Mouse (Mus musculus): ENCODE results near the gene Ptp4a2. TPM values are rescaled to one million over a fixed set of nuclear protein-coding genes. Genes with fewer than 3 reads are reported as not detected.

Ptp4a2 gene
- polyA plus RNA-seq, 1 experiment from 2014 or later, result 198 TPM

GRCm38 (mm10) chr4:129821087-129821616 lies 10.1 kb downstream of the Ptp4a2 start:
- peak overlapping the region; percentile 81 for H3K4me2 ChIP-seq (ENCODE audit: low read depth, low read length)
- H3K4me1 ChIP-seq (ENCODE audit: insufficient read depth), result peaks cover 44% of the 10 kb centered on the region
- DNase-seq, result no peak
- WGBS (ENCODE audit: insufficient replicate concordance), result under 1% methylated on average over 16 of the region's 16 CpGs
- H3K9me3 ChIP-seq (ENCODE audit: low read length), result no peaks in the 10 kb centered on the region
- H3K4me3 ChIP-seq (ENCODE audit: low read depth, low read length), result peak overlapping the region; percentile 70
- no peak for TF ChIP-seq CTCF (IDR thresholded peaks at IDR 0.05; ENCODE audit: low read depth)
- TF ChIP-seq EP300 (IDR thresholded peaks at IDR 0.05; ENCODE audit: low read depth), result no peak
- H3K9ac ChIP-seq (replicated peaks), result peak overlapping the region; percentile 94
- no peaks in the 10 kb centered on the region for H3K27me3 ChIP-seq (ENCODE audit: insufficient read depth, low read length)
- ATAC-seq, result no peak
- peak overlapping the region; percentile 97 for H3K27ac ChIP-seq (ENCODE audit: low read depth)
- H3K36me3 ChIP-seq (replicated peaks; ENCODE audit: insufficient read depth, low read length), result peaks cover 5% of the 10 kb centered on the region; the same call in 1 of the 2 replicates

GRCm38 (mm10) chr4:129822324-129822723 lies 11.3 kb downstream of the Ptp4a2 start:
- H3K27ac ChIP-seq (ENCODE audit: low read depth), result no peak overlapping the region
- WGBS (ENCODE audit: insufficient replicate concordance), result 38% methylated on average over 3 of the region's 3 CpGs

GRCm38 (mm10) chr4:129823216-129823810 lies 12.3 kb downstream of the Ptp4a2 start:
- 68% methylated on average over 4 of the region's 4 CpGs for WGBS (ENCODE audit: insufficient replicate concordance)
- H3K4me2 ChIP-seq (ENCODE audit: low read depth, low read length), result peak overlapping the region; percentile 81
- peak overlapping the region; percentile 70; the same call in 1 of the 2 replicates for H3K4me3 ChIP-seq (ENCODE audit: low read depth, low read length)
- ATAC-seq (no peak), DNase-seq (no peak)
- H3K36me3 ChIP-seq (replicated peaks; ENCODE audit: insufficient read depth, low read length), result peaks cover 5% of the 10 kb centered on the region; the same call in 1 of the 2 replicates
- peaks cover 41% of the 10 kb centered on the region for H3K4me1 ChIP-seq (ENCODE audit: insufficient read depth)
- H3K27me3 ChIP-seq (ENCODE audit: insufficient read depth, low read length), result no peaks in the 10 kb centered on the region
- no peak overlapping the region for H3K9ac ChIP-seq (replicated peaks)
- H3K27ac ChIP-seq (ENCODE audit: low read depth), result no peak overlapping the region
- no peaks in the 10 kb centered on the region for H3K9me3 ChIP-seq (ENCODE audit: low read length)
- TF ChIP-seq EP300 (IDR thresholded peaks at IDR 0.05; ENCODE audit: low read depth) (no peak), CTCF (IDR thresholded peaks at IDR 0.05; ENCODE audit: low read depth) (no peak)

More at GRCm38 (mm10) chr4:129822324-129822723, 11.3 kb downstream of the Ptp4a2 start:
- H3K4me3 ChIP-seq (ENCODE audit: low read depth, low read length), result peak overlapping the region; percentile 70
- ATAC-seq (no peak), DNase-seq (no peak)
- H3K9me3 ChIP-seq (ENCODE audit: low read length), result no peaks in the 10 kb centered on the region
- H3K4me2 ChIP-seq (ENCODE audit: low read depth, low read length), result peak overlapping the region; percentile 81
- H3K27me3 ChIP-seq (ENCODE audit: insufficient read depth, low read length), result no peaks in the 10 kb centered on the region
- TF ChIP-seq CTCF (IDR thresholded peaks at IDR 0.05; ENCODE audit: low read depth) (no peak), EP300 (IDR thresholded peaks at IDR 0.05; ENCODE audit: low read depth) (no peak)
- peaks cover 43% of the 10 kb centered on the region for H3K4me1 ChIP-seq (ENCODE audit: insufficient read depth)
- peaks cover 5% of the 10 kb centered on the region; the same call in 1 of the 2 replicates for H3K36me3 ChIP-seq (replicated peaks; ENCODE audit: insufficient read depth, low read length)
- H3K9ac ChIP-seq (replicated peaks), result peak overlapping the region; percentile 94; the same call in 1 of the 2 replicates

- Histone ChIP-seq H3K36me3 (replicated peaks; ENCODE audit: insufficient read depth, low read length) (peaks cover 5% of the 10 kb centered on the region; the same call in 1 of the 2 replicates), H3K9me3 (ENCODE audit: low read length) (no peaks in the 10 kb centered on the region), H3K4me2 (ENCODE audit: low read depth, low read length) (no peak overlapping the region), H3K4me1 (ENCODE audit: insufficient read depth) (peaks cover 41% of the 10 kb centered on the region), H3K27ac (ENCODE audit: low read depth) (no peak overlapping the region), H3K4me3 (ENCODE audit: low read depth, low read length) (no peak overlapping the region), H3K27me3 (ENCODE audit: insufficient read depth, low read length) (no peaks in the 10 kb centered on the region), H3K9ac (replicated peaks) (no peak overlapping the region)
- TF ChIP-seq EP300 (IDR thresholded peaks at IDR 0.05; ENCODE audit: low read depth) (no peak), CTCF (IDR thresholded peaks at IDR 0.05; ENCODE audit: low read depth) (no peak)
- no peak for DNase-seq
- WGBS (ENCODE audit: insufficient replicate concordance), result 75% methylated on average over 3 of the region's 3 CpGs
- ATAC-seq, result no peak
Measured at GRCm38 (mm10) chr4:129827611-129828010, 16.6 kb downstream of the Ptp4a2 start.

- no peak overlapping the region for H3K27ac ChIP-seq (ENCODE audit: low read depth)
- H3K36me3 ChIP-seq (replicated peaks; ENCODE audit: insufficient read depth, low read length), result peaks cover 5% of the 10 kb centered on the region; the same call in 1 of the 2 replicates
- H3K4me1 ChIP-seq (ENCODE audit: insufficient read depth), result peaks cover 41% of the 10 kb centered on the region
- H3K4me3 ChIP-seq (ENCODE audit: low read depth, low read length), result no peak overlapping the region
- H3K4me2 ChIP-seq (ENCODE audit: low read depth, low read length), result no peak overlapping the region
- H3K27me3 ChIP-seq (ENCODE audit: insufficient read depth, low read length), result no peaks in the 10 kb centered on the region
- 59% methylated on average over 3 of the region's 3 CpGs for WGBS (ENCODE audit: insufficient replicate concordance)
- ATAC-seq, result no peak
- no peaks in the 10 kb centered on the region for H3K9me3 ChIP-seq (ENCODE audit: low read length)
- TF ChIP-seq CTCF (IDR thresholded peaks at IDR 0.05; ENCODE audit: low read depth) (no peak), EP300 (IDR thresholded peaks at IDR 0.05; ENCODE audit: low read depth) (no peak)
- H3K9ac ChIP-seq (replicated peaks), result no peak overlapping the region
- no peak for DNase-seq
Measured at GRCm38 (mm10) chr4:129828081-129828480, 17.1 kb downstream of the Ptp4a2 start.

GRCm38 (mm10) chr4:129829799-129830198 lies 18.8 kb downstream of the Ptp4a2 start:
- DNase-seq (no peak), ATAC-seq (no peak)
- H3K27me3 ChIP-seq (ENCODE audit: insufficient read depth, low read length), result no peaks in the 10 kb centered on the region
- H3K36me3 ChIP-seq (replicated peaks; ENCODE audit: insufficient read depth, low read length), result no peaks in the 10 kb centered on the region
- H3K9ac ChIP-seq (replicated peaks), result no peak overlapping the region
- H3K27ac ChIP-seq (ENCODE audit: low read depth), result peak overlapping the region; percentile 52
- WGBS (ENCODE audit: insufficient replicate concordance), result 43% methylated on average over 1 of the region's 1 CpGs
- no peaks in the 10 kb centered on the region for H3K9me3 ChIP-seq (ENCODE audit: low read length)
- no peak overlapping the region for H3K4me3 ChIP-seq (ENCODE audit: low read depth, low read length)
- peaks cover 33% of the 10 kb centered on the region for H3K4me1 ChIP-seq (ENCODE audit: insufficient read depth)
- TF ChIP-seq CTCF (IDR thresholded peaks at IDR 0.05; ENCODE audit: low read depth) (no peak), EP300 (IDR thresholded peaks at IDR 0.05; ENCODE audit: low read depth) (no peak)
- peak overlapping the region; percentile 11; the same call in 1 of the 2 replicates for H3K4me2 ChIP-seq (ENCODE audit: low read depth, low read length)
